Mouse (Mus musculus) testis, postnatal 14 days (tissue): ENCODE results near the gene Zbtb24.

ENCODE experiments used
- DNase-seq: peaks from one replicate; pipeline ENCODE4 v3.0.0; 2021; ENCODE audit warnings: low spot score

Zbtb24 gene

DNA sequence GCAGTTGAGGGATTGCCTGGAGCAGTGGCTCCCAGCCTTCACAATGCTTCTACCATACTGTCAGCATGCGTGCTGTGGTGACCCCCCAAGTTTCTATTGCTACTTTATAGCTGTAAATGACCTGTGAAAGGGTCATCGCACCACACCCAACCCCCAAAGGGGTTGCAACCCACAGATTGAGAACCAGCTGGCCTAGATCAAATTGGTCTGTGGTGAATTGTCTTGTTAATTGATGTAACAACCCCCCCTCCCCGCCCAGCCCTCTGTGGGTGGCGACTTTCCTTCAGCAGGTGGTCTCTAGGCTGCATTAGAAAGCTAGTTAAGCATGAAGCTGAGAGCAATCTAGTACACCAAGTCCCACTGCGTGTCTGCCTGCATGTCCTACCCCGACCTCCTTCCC, 17.1 kb downstream of the Zbtb24 start:
- DNase-seq: no peak

DNA sequence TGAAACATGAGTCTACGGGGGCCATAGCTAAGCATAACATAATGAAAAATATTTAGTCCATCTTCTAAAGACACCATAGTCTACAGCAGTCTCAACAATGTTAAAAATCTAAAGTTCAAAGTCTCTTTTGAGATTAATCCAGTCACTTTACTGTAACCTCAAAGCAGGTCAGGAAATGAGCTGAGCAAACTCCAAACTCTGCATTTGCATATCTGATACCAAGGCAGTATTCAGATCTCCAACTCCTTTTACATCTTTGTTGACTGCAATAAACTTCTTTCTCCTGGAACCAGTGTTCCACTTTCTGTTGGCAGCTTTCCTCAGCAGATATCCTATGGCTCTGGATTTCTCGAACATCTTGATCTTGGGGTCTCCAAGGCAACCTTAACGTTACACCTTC, 20.5 kb downstream of the Zbtb24 start:
- DNase-seq: no peak

DNA sequence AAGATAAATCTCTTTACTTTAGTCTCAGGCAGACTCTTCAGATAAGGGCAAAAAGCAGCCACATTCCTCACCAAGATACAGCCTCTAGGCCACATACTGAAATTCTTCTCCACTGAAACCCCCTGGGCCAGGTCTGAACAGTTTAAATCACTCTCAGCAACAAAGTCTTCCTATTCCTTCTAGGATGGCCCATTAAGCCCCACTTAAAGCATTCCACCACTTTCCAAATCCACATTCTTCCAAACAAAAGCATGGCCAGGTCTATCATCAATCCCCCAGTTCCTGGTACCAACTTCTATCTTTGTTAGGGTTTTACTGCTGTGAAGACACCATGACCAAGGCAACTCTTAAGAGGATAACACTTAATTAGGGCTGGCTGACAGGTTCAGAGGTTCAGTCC, 22.4 kb downstream of the Zbtb24 start:
- DNase-seq: no peak

DNA sequence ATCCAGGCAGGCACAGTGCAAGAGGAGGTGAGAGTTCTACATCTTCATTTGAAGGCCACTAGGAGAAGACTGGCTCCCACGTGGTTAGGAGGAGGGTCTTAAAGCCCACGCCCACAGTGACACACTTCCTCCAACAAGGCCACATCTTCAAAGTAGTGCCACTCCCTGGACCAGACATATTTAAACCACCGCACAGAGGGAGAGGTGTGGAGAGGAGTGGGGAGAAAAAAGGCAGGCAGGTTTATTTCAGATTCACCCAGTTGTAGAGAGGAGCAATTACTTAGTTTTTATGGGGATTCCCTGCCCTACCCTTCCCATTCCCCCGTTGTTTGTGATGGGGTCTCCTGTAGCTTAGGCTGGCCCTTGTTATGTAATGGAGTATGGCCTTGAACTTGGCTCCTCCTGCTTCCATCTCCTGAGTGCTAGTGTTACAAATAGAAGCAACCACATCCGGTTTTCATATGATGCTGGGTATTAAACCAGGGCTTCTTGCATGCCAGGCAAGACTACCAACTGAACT, 22.8 kb downstream of the Zbtb24 start:
- DNase-seq: no peak

DNA sequence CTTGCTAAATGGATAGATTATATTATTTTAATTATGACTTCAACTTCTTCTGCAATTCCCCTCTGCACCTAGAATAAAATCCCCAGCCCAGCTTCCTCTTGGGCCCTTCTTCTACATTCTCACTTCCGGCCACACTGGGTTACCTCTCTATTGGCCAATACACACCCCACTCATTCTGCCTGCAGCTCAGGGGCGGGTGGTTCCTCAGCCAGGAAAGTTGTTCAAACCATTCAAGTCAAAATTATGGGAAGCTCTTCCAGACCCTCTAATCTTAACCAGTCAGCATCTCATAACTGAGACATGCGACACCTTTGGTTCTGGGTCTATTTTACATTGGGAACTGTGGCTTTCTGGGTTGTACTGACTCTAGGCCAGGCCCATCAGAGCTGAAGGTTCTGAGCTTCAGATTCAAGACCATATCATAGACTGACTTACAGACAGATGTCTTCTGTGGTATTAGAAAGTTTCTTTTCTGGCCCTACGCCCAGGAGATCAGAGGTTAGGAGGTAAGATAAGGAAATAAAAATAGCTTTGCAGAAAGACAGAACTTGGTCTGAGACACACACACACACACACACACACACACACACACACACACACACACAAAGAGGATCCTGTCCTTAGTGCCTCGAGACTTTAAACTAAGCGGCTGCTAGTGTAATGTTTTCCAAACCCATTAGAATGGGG, 23.7 kb downstream of the Zbtb24 start:
- peak; percentile 74 for DNase-seq

DNA sequence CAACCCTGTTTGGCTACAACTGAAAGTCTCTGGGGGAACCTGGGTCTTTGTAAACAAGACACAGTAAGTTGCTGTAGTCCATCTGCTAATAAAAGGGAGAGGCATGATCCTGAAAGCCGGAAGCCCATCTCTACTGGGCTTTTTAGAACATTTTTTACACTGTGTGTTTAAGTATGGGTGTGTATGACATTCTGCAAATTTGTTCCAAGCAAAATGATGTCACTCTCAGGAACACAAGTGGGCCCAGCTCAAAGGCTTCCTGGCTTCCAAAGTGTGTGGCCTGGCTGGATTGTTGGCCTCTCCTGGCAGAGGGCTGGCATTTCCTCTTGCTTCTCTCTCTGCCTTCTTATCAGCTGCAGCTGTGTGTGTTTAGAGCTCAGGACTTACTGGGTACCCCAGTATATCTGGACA, 24.8 kb downstream of the Zbtb24 start:
- DNase-seq: no peak

DNA sequence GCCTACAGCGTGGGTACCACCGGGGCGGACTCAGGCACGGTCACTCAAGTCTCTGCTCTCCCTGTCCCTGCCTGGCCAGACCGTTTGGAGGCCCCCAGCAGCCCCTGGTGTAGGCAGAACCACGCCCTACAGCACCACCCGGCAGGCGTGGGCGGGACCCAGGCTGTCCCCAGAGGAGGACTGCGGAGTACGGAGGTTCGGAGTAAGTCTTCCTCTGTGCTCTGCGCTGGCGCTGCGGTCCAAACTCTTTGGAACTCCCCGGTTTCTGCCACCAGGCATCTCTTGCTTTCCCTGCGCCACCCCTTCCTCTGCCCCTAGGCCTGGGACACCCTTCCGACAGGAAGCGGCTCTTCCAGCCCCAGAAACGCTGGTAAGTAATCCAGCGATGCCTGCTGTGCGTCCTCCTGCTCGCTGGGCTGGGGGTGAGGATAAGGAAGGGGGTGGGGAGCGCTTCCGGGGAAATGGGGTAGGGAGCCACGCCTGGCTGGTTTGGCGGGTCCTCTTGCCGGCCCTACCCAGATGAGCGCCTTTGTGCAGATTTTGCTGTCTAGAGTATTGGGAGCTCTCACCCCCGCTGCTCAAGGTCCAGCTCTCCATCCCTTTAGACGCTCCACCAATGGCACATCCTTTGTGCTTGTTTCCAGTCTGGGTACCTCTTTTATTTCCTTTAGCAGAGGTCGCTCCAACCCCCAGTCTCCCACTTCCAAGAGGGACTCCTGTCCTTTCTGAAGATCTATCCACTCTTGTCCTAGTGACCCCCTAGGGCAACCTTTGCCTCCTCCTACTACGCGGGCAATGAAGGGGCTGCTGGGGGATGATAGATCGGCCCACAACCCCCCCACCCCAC, 26.2 kb downstream of the Zbtb24 start, which contains the start of gene Mical1:
Gene Mical1 (plus strand): TSS at position 144 of the 847 bp plus-strand sequence.
- DNase-seq: peak; percentile 39

DNA sequence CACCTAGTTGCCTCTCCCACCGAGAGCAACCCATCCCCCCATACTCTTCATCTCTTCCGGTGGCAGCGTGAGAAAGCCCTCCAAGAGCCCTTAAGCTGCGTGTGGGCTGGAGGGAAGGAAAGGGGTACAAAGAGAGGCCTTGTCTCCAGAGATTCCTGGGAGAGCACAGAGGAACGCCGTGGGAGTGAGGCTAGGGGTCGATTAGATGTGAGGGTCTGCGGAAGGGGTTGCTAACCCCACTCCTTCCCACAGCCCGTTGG, 26.8 kb downstream of the Zbtb24 start:
- no peak for DNase-seq

DNA sequence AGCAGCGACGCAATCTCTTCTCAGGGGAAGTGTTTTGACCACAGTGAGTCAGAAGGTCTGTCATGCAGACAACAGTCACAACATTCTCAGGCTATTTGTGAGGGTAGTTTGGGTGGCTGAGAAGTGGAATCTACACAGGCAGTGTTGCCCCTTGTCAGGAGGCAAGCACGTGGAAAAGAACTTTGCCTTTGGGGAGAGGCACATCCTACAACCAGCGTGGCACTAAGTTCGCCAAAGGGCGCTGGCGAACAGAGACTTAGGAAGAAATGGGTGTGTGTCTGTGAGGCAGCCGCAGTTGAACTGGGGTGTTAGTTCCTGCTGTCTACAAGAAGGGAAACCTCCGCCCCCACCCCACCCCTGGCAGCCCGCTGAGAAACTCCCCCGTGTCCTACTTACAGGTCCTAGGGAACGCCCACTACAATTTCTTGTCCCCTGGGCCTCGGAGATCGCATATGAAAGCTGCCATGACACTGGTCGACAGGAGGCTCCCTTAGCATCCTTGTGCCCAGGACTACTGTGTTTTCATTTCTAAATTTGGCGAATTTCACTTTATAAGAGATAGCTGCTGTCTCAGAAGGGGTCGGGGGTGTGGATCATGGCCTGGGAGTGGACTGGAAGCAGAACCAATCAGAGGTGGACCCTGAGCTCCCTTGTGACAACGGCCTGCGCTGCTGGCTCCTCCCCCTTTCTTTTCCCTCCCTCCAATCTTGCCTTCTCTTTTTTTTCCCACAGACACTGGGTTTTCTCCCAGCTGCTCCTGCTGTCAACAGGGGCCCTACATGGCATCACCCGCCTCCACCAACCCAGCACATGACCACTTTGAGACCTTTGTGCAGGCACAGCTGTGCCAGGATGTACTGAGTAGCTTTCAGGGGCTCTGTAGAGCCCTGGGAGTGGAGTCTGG, 27.3 kb downstream of the Zbtb24 start:
- peak; percentile 66 for DNase-seq

DNA sequence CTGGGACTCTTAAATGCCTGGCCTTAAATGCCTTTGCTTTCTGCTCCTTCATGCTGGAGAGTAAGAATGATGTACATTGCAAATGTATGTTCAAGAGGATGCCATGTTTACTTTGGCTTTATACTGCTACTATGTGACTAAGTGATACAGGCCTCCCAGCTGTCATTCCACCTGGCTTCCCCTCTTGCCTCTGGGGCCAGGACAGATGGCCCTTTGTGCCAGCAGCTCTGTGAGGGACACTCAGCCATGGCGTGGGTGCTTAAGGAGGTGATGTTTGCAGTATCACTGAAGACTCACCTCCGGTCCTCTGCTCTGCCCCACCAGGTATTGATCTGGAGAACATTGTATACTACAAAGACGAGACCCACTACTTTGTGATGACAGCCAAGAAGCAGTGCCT, 29.8 kb downstream of the Zbtb24 start:
- no peak for DNase-seq

DNA sequence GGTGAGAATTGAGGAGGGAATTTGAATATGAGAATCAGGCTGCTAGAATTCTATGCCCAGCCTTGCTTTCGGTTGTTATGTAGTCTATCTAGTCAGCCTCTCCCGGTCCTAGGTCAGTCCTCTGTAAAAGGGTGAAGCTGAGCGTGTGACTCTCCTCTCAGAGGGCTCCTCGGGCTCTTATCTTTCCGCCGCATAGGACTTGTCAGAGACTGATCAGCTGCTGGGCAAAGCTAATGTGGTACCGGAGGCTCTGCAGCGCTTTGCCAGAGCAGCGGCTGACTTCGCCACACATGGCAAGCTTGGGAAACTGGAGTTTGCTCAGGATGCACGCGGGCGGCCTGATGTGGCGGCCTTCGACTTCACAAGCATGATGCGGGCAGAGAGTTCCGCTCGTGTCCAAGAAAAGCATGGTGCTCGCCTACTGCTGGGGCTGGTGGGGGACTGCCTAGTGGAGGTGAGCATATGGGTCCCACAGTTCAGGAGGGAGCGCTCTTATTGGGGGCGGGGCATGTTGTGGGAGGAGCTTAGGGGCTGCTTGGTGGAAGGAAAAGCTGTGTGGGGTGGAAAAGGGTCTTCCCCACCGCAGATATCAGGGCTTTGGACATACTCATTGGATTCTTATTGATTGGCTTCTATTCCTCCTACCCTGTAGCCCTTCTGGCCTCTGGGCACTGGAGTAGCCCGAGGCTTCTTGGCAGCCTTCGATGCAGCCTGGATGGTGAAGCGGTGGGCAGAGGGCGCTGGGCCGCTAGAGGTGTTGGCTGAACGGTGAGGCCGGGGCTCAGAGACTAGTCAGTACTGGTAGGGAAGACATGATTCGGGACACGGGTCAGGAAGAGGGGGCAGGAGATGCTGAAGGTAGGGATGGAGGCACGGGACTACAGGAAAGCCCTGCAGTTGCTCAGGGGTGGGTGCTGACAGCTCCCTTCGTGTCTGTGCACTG, 31.0 kb downstream of the Zbtb24 start:
- DNase-seq: no peak

DNA sequence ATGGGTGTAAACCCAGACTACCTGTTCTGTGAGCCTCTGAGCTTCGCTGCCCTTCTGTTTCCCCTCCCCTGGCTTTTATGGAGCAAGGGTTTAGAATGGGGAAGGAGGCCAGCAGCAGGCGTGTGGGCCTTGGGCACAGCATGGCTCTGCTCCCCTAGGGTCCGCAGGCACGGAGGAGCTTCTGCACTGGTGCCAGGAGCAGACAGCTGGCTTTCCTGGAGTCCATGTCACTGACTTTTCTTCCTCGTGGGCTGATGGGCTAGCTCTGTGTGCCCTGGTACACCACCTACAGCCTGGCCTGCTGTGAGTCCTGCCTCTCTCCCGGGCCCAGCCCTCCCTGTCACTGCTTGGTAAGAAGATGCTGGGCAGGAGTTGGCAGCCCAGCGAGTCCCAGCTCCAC, 32.3 kb downstream of the Zbtb24 start:
- DNase-seq: no peak

DNA sequence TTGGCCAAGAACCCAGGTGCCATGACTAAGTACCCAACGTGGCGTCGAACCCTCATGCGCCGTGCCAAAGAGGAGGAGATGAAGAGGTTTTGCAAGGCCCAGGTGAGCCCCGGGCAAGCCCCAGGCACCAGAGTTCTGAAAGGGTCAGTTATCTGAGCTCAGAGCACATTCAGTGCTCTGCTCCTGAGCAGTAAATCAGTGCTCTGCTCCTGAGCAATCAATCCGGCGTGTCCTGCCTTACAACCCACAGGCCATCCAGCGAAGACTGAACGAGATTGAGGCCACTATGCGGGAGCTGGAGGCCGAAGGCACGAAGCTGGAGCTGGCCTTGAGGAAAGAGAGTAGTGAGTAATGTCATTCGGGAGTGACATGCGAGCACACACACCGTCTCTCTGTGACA, 35.6 kb downstream of the Zbtb24 start:
- DNase-seq: no peak

DNA sequence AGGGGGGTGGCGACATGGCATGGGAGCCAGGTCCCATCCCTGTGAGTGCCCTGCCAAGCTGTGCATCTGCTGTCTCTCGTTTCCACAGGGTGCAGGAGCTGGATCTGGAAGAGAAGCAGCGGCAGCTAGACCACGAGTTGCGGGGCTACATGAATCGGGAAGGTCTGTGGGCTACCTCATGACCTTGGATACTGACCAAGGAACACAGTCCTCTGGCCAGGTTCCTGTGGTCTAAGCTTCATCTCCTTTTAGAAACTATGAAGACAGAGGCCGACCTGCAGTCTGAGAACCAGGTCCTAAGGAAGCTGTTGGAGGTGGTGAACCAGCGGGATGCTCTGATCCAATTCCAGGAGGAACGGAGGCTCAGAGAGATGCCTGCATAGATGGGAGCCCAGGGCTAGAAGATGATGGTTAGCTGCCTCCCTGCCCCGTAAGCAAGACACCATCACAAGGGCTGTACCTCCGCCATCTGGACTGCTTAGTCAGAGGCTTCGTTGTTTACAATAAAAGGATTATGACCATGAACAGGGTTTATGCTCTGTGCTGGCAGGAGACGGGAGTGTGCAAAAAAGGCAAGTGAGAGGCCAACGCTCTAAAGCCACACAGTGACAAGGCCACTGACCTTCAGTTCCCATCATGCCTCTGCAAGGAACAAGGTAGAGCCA, 36.5 kb downstream of the Zbtb24 start:
- DNase-seq: no peak

DNA sequence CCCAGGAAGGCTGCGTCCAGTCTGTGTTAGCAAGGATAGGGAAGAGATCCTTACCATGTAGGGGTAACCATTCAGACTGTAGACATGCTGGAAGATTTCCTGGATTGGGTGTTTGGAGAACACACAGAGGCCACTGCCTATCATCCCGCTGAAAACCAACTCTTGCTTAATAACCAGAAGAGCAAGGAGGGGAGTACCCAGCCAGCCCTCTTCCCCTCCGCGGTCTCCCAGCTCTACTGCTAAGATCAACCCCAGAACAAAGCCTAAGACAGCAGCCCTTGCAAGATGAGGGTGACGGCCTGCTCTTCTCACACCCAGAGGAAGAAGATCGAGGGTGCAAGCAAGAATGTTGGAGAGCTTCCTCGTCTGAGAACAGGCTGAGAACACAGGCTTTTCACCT, 38.7 kb downstream of the Zbtb24 start:
- DNase-seq: no peak

DNA sequence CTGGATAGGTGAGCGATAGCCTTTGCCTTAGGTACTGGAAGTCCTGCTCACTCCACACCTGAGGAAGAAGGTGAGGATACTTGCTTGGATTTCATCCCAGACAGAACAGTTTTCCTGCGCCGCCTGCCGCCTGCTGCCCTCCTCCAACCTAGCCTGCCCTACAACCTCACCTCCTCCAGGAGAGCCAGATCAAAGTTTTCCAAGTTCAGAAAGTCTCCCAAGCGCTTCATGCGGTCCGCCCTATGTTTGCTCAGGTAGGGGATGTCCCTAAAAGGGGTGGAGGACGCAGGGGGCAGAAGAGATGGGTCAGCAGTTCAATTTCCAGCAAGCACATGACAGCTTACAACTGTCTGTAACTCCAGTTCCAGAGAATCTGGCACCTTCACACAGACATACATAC, 39.1 kb downstream of the Zbtb24 start:
- no peak for DNase-seq

DNA sequence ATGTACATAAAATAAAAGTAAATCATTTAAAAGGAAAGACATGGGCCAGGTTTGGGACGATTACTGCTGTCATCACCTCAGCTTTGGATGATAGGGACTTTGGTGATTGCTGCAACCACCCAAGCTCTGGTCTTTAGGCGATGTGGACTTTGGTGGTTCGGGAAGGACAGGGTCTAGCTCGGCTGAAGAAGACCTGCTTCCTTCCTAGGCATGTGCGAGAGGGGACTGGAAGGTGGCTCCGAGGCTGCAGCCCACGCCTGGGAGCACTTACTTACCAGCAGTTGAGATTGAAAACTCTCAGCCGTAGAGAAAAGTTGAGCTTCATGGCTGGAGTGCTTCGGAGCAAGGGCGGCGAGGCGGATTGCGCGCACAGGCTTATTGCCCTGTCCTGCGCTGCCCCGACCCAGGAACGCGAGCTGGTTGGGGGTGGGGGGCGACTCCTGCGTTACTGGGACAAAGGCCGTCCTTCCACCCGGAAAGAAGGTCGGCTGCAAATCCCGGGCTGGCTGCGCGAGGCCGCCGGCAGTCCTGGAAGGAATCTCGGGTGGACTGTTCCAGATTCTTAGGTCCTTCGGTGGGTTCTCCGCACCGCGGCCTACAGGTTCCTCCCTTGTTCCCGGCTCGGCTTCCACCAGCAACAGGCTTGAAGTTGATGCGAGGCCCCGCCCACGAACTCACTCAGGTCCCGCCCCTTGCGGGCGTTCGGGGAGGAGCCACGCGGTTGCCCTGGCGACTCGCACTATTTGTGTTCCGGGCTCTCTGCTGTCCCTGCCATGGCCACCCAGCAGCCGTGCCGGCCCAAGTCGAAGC, 39.7 kb downstream of the Zbtb24 start, which contains the start of the genes Smpd2 and Ppil6:
Gene Smpd2 (minus strand): TSS at position 662 of the 810 bp plus-strand sequence.
Gene Ppil6 (plus strand): TSS at position 732 of the 810 bp plus-strand sequence.
- DNase-seq: peak; percentile 93

DNA sequence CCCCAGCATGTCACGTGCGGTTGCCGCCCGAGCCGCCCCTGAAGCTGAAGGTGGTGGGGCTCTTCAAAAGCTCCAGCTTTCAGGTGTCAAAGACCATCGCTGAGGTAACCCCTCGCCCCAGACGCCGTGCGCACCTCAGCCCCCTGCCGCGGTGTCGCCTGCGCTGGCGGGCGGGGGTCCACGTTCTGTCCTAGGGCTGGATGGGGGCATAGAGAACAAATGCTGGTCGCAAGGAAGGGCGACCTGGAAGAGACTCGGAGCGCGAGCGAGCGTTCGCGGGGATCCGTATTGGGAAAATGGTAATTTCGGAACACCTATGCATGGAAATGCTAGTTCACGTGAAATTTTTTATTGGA, 40.3 kb downstream of the Zbtb24 start:
- no peak for DNase-seq

DNA sequence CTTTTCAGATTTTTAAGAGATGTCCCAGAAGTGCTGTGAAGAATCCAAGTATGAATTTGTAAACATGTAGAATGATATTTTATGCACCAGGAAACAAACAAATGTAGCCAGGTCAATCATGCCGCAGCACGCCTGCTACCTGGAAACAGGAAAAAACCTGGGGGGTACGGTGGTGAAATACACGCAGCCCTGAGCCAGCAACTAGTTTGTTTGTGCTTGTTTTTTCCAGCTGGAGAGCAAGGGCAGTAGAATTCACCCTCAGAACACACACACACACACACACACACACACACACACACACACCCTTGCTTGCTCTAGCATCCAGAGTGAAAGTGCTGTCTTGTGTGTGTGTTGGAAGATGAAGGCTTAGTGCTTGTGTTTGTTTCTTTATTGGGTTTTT, 40.9 kb downstream of the Zbtb24 start:
- no peak for DNase-seq

DNA sequence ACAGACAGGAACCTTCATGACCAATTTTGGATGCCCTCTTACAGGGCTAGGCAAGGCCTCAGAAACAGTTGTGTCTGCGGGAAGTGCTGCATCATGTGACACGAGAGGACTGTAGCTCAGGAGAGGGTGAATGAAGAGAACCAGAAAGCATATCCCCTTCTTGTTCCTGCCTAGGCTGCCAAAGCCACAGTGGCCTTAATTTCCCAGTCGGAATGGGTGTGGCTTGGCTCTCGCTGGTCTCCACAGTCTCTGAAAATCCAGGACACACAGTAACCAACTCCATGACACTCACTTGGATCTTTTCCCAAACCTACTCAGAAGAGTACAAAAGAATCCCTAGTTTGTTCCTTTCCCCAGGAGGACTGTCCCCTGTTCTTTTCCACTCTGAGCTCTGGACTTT, 50.8 kb downstream of the Zbtb24 start:
- DNase-seq: peak; percentile 62
